16 mouse cellular contexts compared by ENCODE assay signal in genomic region chr15:67795578-67795977, GRCm38 (mm10).
"Had no signal": no experiment of that assay in that cellular context is flagged by ENCODE, and none has a peak within 500 bp of the region (broad histone marks: within the 10 kb centered on the region; RNA-seq: fewer than 3 reads in every experiment).

No protein-coding gene starts in this region.

- DNase-seq: retina, postnatal 1 day; right cerebral cortex, adult 18-20 months; right cerebral cortex, postnatal 14 days; right cerebral cortex, postnatal 25 days; right cerebral cortex, postnatal 4 days; spleen, adult 18-20 months; thymus, adult 18-20 months; thymus, adult 2 months; thymus, postnatal 14 days; thymus, postnatal 25 days; thymus, postnatal 36 days; thymus, postnatal 4 days had no signal

- H3K4me3 ChIP-seq: neural tube, embryonic 13.5 days; neural tube, embryonic 15.5 days; stomach, embryonic 15.5 days had no signal

- H3K27me3 ChIP-seq: neural tube, embryonic 13.5 days; neural tube, embryonic 15.5 days; stomach, embryonic 15.5 days had no signal

- H3K27ac ChIP-seq: neural tube, embryonic 13.5 days; neural tube, embryonic 15.5 days; stomach, embryonic 15.5 days; stomach, postnatal 0 days had no signal

- H3K36me3 ChIP-seq: neural tube, embryonic 13.5 days; neural tube, embryonic 15.5 days; stomach, embryonic 15.5 days had no signal

- H3K4me2 ChIP-seq: neural tube, embryonic 13.5 days; neural tube, embryonic 15.5 days; stomach, embryonic 15.5 days had no signal

- H3K4me1 ChIP-seq: neural tube, embryonic 13.5 days; neural tube, embryonic 15.5 days; stomach, embryonic 15.5 days had no signal

- H3K9me3 ChIP-seq: neural tube, embryonic 13.5 days; neural tube, embryonic 15.5 days; stomach, embryonic 15.5 days had no signal

- H3K9ac ChIP-seq: neural tube, embryonic 13.5 days; neural tube, embryonic 15.5 days; stomach, embryonic 15.5 days had no signal
